Mouse (Mus musculus) megakaryocyte, embryonic 14.5 days (primary cell): ENCODE results near the gene Gm14819. TPM values are rescaled to one million over a fixed set of nuclear protein-coding genes. Genes with fewer than 3 reads are reported as not detected.
"Not testable (repeated sequence)": the region's sequence is repeated elsewhere in the genome, so short reads cannot be mapped to it uniquely, and the experiment has no call there.

Source experiments
- H3K27me3 ChIP-seq: replicated peaks from 2 replicates; pipeline ENCODE3; 2012; ENCODE audit warnings: inconsistent platforms
- H3K36me3 ChIP-seq: replicated peaks from 2 replicates; pipeline ENCODE3; 2012; ENCODE audit warnings: low read length, inconsistent platforms, mixed read lengths
- H3K4me1 ChIP-seq: 2 replicates; pipeline ENCODE4 v1.6.1; 2012; ENCODE audit warnings: inconsistent platforms
- H3K4me3 ChIP-seq: replicated peaks from 2 replicates; pipeline ENCODE3; 2012; ENCODE audit warnings: moderate library complexity, mild to moderate bottlenecking, inconsistent platforms
- H3K9me3 ChIP-seq: 2 replicates; pipeline ENCODE4 v1.6.1; 2012; ENCODE audit warnings: inconsistent platforms
- polyA plus RNA-seq: library from polyadenylated mRNA; stranded (reverse); fragments of >175 nt; gene quantifications from 2 replicates; pipeline ENCODE4 v1.2.3, GENCODE M21; 2012; ENCODE audit warnings: low replicate concordance; ENCODE audit not compliant: insufficient read depth

Gene Gm14819
- polyA plus RNA-seq: not detected in 2 replicates

- H3K4me3 ChIP-seq, H3K27me3 ChIP-seq, H3K9me3 ChIP-seq, H3K36me3 ChIP-seq, H3K4me1 ChIP-seq: not testable (repeated sequence)
These were observed at the start of gene Gm14819 for GRCm38 (mm10) chrX:35403883-35404282. TSS of gene Gm14819 (plus strand) at chrX:35404183.
